Mouse (Mus musculus): Measurements from ENCODE around the gene Pde9a. TPM values are rescaled to one million over a fixed set of nuclear protein-coding genes. Genes with fewer than 3 reads are reported as not detected.

The Pde9a gene
- total and polyA plus RNA-seq, 2 experiments from 2014 or later = 5.7 to 19.5 TPM

DNA sequence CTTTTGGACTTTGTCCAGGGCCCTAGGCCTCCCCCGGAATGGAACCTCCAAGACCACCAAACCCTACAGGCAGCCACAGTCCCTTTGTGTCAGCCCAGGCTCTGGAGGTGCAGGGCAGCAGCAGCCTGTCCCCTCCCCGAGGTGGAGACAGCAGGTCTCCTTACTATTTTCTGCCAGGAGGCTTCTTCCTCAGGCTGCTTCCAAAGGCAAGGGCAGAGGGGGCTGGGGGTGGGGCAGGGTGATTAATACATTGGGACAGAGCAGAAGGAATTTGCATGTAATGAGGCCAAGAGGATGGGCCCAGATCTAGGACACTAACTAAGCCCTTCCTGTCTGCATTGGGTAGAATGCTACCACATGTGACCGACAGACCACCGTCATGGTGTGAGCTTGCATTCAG is 74.4 kb downstream of the Pde9a start:
- DNase-seq (ENCODE audit: low spot score) = no peak
- 64% methylated on average over 4 of the region's 4 CpGs for WGBS
- no peak overlapping the region for H3K4me2 ChIP-seq (ENCODE audit: low read depth, low read length)
- no peaks in the 10 kb centered on the region for H3K9me3 ChIP-seq (replicated peaks; ENCODE audit: control insufficient read depth, low read length)
- no peak for ATAC-seq (ENCODE audit: insufficient read depth, low read depth)
- no peak overlapping the region for H3K4me3 ChIP-seq (ENCODE audit: low read depth, low read length)
- TF ChIP-seq EP300 (IDR thresholded peaks at IDR 0.05; ENCODE audit: low read depth) (no peak), CTCF (IDR thresholded peaks at IDR 0.05; ENCODE audit: low read depth) (no peak)
- no peaks in the 10 kb centered on the region for H3K36me3 ChIP-seq (replicated peaks; ENCODE audit: control insufficient read depth, insufficient read depth, low read length)
- no peak overlapping the region for H3K27ac ChIP-seq (ENCODE audit: low read depth)
- H3K27me3 ChIP-seq (ENCODE audit: control insufficient read depth, insufficient read depth, low read length) = no peaks in the 10 kb centered on the region
- H3K9ac ChIP-seq (replicated peaks; ENCODE audit: low read depth, low read length) = no peak overlapping the region
- no peaks in the 10 kb centered on the region for H3K4me1 ChIP-seq (ENCODE audit: control insufficient read depth, insufficient read depth)

DNA sequence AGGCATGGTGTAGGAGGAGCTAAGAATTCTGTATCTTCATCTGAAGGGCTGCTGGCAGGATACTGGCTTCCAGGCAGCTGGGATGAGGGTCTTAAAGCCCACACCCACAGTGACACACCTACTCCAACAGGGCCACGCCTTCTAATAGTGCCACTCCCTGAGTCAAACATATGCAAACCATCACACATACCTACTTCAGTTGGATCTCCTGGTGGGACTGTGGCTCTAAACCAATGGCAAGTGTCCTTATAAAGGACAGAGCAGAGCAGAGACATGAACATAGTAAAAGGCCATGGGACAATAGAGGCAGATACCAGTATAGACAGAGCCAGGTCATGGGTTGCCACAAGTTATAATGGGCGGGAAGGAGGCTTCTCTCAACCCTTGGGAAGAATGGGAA is 76.5 kb downstream of the Pde9a start:
- no peak for TF ChIP-seq CTCF (IDR thresholded peaks at IDR 0.05; ENCODE audit: low read depth)
- no peak for TF ChIP-seq EP300 (IDR thresholded peaks at IDR 0.05; ENCODE audit: low read depth)
- ATAC-seq (ENCODE audit: insufficient read depth, low read depth) = no peak
- WGBS = 65% methylated on average over 2 of the region's 2 CpGs

GRCm38 (mm10) chr17:31466854-31467253 is 80.8 kb downstream of the Pde9a start:
- TF ChIP-seq CTCF (IDR thresholded peaks at IDR 0.05; ENCODE audit: low read depth) (peak; percentile 34), EP300 (IDR thresholded peaks at IDR 0.05; ENCODE audit: low read depth) (no peak)
- DNase-seq (ENCODE audit: low spot score) = no peak
- Histone ChIP-seq H3K9ac (replicated peaks; ENCODE audit: low read depth, low read length) (no peak overlapping the region), H3K9me3 (replicated peaks; ENCODE audit: control insufficient read depth, low read length) (no peaks in the 10 kb centered on the region), H3K36me3 (replicated peaks; ENCODE audit: control insufficient read depth, insufficient read depth, low read length) (no peaks in the 10 kb centered on the region), H3K4me1 (ENCODE audit: control insufficient read depth, insufficient read depth) (no peaks in the 10 kb centered on the region), H3K27me3 (ENCODE audit: control insufficient read depth, insufficient read depth, low read length) (no peaks in the 10 kb centered on the region), H3K4me3 (ENCODE audit: low read depth, low read length) (no peak overlapping the region), H3K4me2 (ENCODE audit: low read depth, low read length) (no peak overlapping the region), H3K27ac (ENCODE audit: low read depth) (no peak overlapping the region)
- ATAC-seq (ENCODE audit: insufficient read depth, low read depth) = no peak
- 80% methylated on average over 3 of the region's 3 CpGs for WGBS

More for the DNA sequence above, 76.5 kb downstream of the Pde9a start:
- Histone ChIP-seq H3K9ac (replicated peaks; ENCODE audit: low read depth, low read length) (no peak overlapping the region), H3K9me3 (replicated peaks; ENCODE audit: control insufficient read depth, low read length) (no peaks in the 10 kb centered on the region), H3K27me3 (ENCODE audit: control insufficient read depth, insufficient read depth, low read length) (no peaks in the 10 kb centered on the region), H3K27ac (ENCODE audit: low read depth) (no peak overlapping the region), H3K36me3 (replicated peaks; ENCODE audit: control insufficient read depth, insufficient read depth, low read length) (no peaks in the 10 kb centered on the region), H3K4me1 (ENCODE audit: control insufficient read depth, insufficient read depth) (no peaks in the 10 kb centered on the region), H3K4me2 (ENCODE audit: low read depth, low read length) (no peak overlapping the region), H3K4me3 (ENCODE audit: low read depth, low read length) (no peak overlapping the region)
- no peak for DNase-seq (ENCODE audit: low spot score)

GRCm38 (mm10) chr17:31468496-31468895 is 82.5 kb downstream of the Pde9a start:
- no peaks in the 10 kb centered on the region for H3K9me3 ChIP-seq (replicated peaks; ENCODE audit: control insufficient read depth, low read length)
- H3K9ac ChIP-seq (replicated peaks; ENCODE audit: low read depth, low read length) = no peak overlapping the region
- H3K27me3 ChIP-seq (ENCODE audit: control insufficient read depth, insufficient read depth, low read length) = no peaks in the 10 kb centered on the region
- no peaks in the 10 kb centered on the region for H3K36me3 ChIP-seq (replicated peaks; ENCODE audit: control insufficient read depth, insufficient read depth, low read length)
- no peak overlapping the region for H3K27ac ChIP-seq (ENCODE audit: low read depth)
- DNase-seq (ENCODE audit: low spot score) (no peak), ATAC-seq (ENCODE audit: insufficient read depth, low read depth) (no peak)
- no peak overlapping the region for H3K4me3 ChIP-seq (ENCODE audit: low read depth, low read length)
- H3K4me1 ChIP-seq (ENCODE audit: control insufficient read depth, insufficient read depth) = no peaks in the 10 kb centered on the region
- no peak overlapping the region for H3K4me2 ChIP-seq (ENCODE audit: low read depth, low read length)
- TF ChIP-seq CTCF (IDR thresholded peaks at IDR 0.05; ENCODE audit: low read depth) = no peak
- TF ChIP-seq EP300 (IDR thresholded peaks at IDR 0.05; ENCODE audit: low read depth) = no peak
- 64% methylated on average over 5 of the region's 5 CpGs for WGBS

DNA sequence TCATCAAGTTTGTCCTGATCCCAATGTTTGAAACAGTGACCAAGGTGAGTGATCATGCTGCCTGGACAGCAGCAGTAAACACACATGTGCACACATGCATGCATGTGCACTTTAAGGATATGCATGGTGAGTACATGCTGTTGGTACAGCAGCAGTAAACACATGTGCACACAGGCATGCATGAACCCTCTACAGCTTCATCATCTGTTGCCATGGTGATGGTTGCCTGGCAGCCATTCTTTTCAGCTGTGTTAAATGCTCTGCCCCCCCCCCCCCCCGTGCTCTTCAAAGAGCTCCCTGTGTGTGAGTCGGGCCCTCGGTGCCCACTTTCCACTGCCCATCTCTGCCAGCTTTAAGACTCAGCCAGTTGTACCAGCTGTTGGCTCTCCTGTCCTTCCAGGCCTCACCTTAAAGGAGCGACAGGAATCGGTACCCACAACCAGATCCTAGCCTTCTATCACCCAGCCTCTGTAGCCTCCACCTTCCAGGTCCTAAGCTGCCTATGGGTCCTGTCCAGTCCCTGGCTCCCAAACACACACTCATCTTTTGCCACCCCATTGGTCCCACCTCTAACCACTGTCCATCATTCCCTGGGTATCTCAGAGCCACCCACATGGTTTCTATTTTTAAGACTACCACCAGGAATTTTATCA is 84.9 kb downstream of the Pde9a start:
- no peak for ATAC-seq (ENCODE audit: insufficient read depth, low read depth)
- Histone ChIP-seq H3K4me1 (ENCODE audit: control insufficient read depth, insufficient read depth) (no peaks in the 10 kb centered on the region), H3K4me2 (ENCODE audit: low read depth, low read length) (no peak overlapping the region), H3K9me3 (replicated peaks; ENCODE audit: control insufficient read depth, low read length) (no peaks in the 10 kb centered on the region), H3K27ac (ENCODE audit: low read depth) (no peak overlapping the region), H3K27me3 (ENCODE audit: control insufficient read depth, insufficient read depth, low read length) (no peaks in the 10 kb centered on the region), H3K9ac (replicated peaks; ENCODE audit: low read depth, low read length) (no peak overlapping the region), H3K4me3 (ENCODE audit: low read depth, low read length) (no peak overlapping the region), H3K36me3 (replicated peaks; ENCODE audit: control insufficient read depth, insufficient read depth, low read length) (no peaks in the 10 kb centered on the region)
- TF ChIP-seq EP300 (IDR thresholded peaks at IDR 0.05; ENCODE audit: low read depth) (no peak), CTCF (IDR thresholded peaks at IDR 0.05; ENCODE audit: low read depth) (no peak)
- DNase-seq (ENCODE audit: low spot score) = no peak
- 81% methylated on average over 5 of the region's 5 CpGs for WGBS

DNA sequence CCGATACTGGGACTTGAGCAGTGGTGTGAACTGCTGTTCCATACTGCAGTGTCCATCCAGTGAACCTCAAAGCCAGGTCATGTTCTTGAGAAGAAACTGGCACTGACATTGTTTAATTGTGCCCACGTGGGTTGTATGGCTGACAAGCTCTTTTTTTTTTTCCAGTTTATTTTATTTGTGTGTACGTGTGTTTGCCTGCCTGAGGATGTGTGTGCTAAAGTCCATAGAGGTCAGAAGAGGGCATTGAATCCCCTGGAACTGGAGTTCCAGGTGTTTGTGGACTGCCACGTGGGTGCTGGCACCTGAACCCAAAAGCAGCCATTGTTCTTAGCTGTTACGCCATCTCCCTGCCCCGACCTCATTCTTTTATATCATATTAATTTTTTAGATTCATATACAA is 88.4 kb downstream of the Pde9a start:
- Histone ChIP-seq H3K4me3 (ENCODE audit: low read depth, low read length) (no peak overlapping the region), H3K36me3 (replicated peaks; ENCODE audit: control insufficient read depth, insufficient read depth, low read length) (no peaks in the 10 kb centered on the region), H3K9ac (replicated peaks; ENCODE audit: low read depth, low read length) (no peak overlapping the region), H3K4me2 (ENCODE audit: low read depth, low read length) (no peak overlapping the region), H3K27me3 (ENCODE audit: control insufficient read depth, insufficient read depth, low read length) (no peaks in the 10 kb centered on the region), H3K27ac (ENCODE audit: low read depth) (no peak overlapping the region), H3K4me1 (ENCODE audit: control insufficient read depth, insufficient read depth) (no peaks in the 10 kb centered on the region), H3K9me3 (replicated peaks; ENCODE audit: control insufficient read depth, low read length) (no peaks in the 10 kb centered on the region)
- WGBS = 79% methylated on average over 6 of the region's 6 CpGs
- TF ChIP-seq EP300 (IDR thresholded peaks at IDR 0.05; ENCODE audit: low read depth) (no peak), CTCF (IDR thresholded peaks at IDR 0.05; ENCODE audit: low read depth) (no peak)
- no peak for ATAC-seq (ENCODE audit: insufficient read depth, low read depth)
- no peak for DNase-seq (ENCODE audit: low spot score)

Data from heart, postnatal 0 days (tissue).